Mouse (Mus musculus): ENCODE data around the gene Triap1.

DNA sequence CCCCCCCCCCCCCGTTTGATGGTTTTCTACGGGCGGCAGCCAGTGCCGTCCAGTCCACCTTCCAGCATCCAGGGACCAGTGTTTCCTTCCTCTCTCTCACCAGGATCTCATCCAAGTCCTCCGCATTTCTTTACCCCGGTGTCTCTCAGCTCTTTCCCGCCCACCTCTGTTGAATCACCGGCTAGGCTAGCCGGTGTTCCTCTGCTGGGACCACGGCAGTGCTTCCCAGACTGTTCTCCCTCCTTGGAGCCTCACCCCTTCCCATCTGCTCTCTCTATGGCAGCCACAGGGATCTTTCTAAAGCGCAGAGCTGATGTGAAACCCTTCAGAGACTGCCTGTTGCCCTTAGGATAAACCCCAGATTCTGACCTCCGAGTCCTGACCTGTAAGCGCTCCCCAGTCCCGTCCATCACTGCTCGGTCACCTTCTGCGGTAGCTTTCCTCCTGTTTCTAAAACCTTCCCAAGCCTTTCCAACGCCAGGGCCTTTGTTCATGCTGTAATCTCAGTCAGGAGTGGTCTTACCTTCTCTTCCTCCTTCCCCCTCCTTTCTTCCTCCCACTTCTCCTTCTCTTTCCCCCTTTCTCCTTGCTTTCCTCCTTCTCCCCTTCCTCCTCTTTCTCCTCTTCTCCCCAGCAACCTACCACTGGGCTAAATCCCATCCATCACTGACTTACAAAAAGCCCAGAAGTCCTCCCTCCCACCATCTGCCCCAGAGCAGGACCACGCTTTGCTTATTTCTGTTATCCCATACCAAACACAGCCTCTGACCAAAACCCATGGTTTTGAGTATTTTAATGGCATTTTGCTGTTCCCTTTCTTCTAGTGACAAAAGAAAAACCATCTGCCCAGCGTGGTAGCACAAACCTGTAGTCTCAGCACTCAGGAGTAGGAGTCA lies 22.0 kb downstream of the Triap1 start:
- TF ChIP-seq CTCF (IDR thresholded peaks at IDR 0.05; ENCODE audit: borderline replicate concordance, insufficient read depth, low read depth, low read length) (no peak), POLR2A (IDR thresholded peaks at IDR 0.05; ENCODE audit: borderline replicate concordance, insufficient read depth, low read length) (no peak)
